17 mouse cellular contexts compared by ENCODE assay signal in the genomic region with DNA sequence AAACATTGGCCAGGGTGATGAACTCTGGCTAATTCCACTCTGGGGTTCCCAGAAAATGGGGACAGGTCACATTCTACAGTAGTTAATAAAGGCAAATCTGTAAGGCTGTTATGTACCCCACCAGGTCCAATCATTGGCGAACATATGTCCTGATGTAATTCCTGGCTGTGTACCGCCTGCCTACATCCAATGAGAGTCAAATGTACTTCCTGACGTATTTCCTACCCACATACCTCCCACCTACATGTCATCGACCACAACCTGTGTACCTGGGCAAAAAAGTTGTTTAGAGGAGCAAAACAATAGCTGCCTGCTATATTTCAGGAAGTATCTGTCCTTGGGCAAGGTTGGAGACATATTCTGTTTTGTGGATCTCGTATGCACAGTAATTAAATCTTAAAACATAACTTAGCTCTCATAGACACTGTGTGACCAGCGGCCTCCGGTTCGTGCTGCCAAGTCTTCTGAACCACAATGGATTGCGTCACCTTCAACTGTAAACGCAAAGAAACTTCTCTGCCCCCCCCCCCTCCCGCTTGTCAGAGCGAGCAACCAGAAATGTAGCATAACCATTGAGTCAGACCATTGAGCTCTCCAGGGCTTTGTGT.
A peak's percentile ranks its signal among the peaks of the same experiment; 100 is the strongest.
DNase-seq lines count a peak whose midpoint lies in the region; ATAC-seq and TF ChIP-seq lines count a peak whose summit lies in the region.
"Had no signal": no experiment of that assay in that cellular context is flagged by ENCODE, and none has a peak within 500 bp of the region (broad histone marks: within the 10 kb centered on the region; RNA-seq: fewer than 3 reads in every experiment).

No protein-coding gene starts in this region.

- DNase-seq in CD4-positive helper T cell, adult 2 months (ENCODE audit: low read depth, low spot score): peak; percentile 50
- peak; percentile 16 for DNase-seq in R1 (ENCODE audit: low read depth, low spot score)
- DNase-seq in liver, postnatal 0 days: peak; percentile 40
- DNase-seq in naive thymus-derived CD4-positive, alpha-beta T cell, adult 2 months (ENCODE audit: low read depth): peak; percentile 66
- DNase-seq in embryo, embryonic 9.5 days (ENCODE audit: extremely low spot score): no peak
- DNase-seq in cerebellum, adult 18-20 months: no peak
- DNase-seq: cerebellum, postnatal 14 days; kidney, adult 18-20 months; liver, embryonic 13.5 days; midbrain, embryonic 14.5 days; thymus, postnatal 14 days had no signal

- peaks cover 4% of the 10 kb centered on the region; the same call in 1 of the 2 replicates for H3K36me3 ChIP-seq in liver, postnatal 0 days (replicated peaks; ENCODE audit: insufficient read depth, low read length)
- no peaks in the 10 kb centered on the region for H3K36me3 ChIP-seq in forebrain, embryonic 15.5 days
- H3K36me3 ChIP-seq: G1E; hindbrain, embryonic 10.5 days; liver, embryonic 13.5 days had no signal

- WGBS in liver, postnatal 0 days (ENCODE audit: insufficient replicate concordance): 47% methylated on average over 12 of the region's 12 CpGs
- 91% methylated on average over 12 of the region's 12 CpGs for WGBS in forebrain, embryonic 15.5 days

- H3K9ac ChIP-seq in liver, postnatal 0 days (replicated peaks): no peak overlapping the region
- no peak overlapping the region for H3K9ac ChIP-seq in forebrain, embryonic 15.5 days (replicated peaks)
- H3K9ac ChIP-seq: embryonic facial prominence, embryonic 15.5 days; forebrain, embryonic 13.5 days; liver, embryonic 13.5 days had no signal

- peaks cover 15% of the 10 kb centered on the region; the same call in 1 of the 2 replicates for H3K4me1 ChIP-seq in liver, postnatal 0 days (ENCODE audit: insufficient read depth)
- peaks cover 11% of the 10 kb centered on the region for H3K4me1 ChIP-seq in forebrain, embryonic 15.5 days
- H3K4me1 ChIP-seq: embryonic facial prominence, embryonic 15.5 days; hindbrain, embryonic 10.5 days; liver, embryonic 13.5 days had no signal

- ATAC-seq in liver, postnatal 0 days: peak; percentile 33
- no peak for ATAC-seq in forebrain, embryonic 15.5 days (replicated peaks)
- ATAC-seq: forebrain, embryonic 13.5 days had no signal

- peak overlapping the region; percentile 82 for H3K27ac ChIP-seq in liver, postnatal 0 days (ENCODE audit: low read depth)
- H3K27ac ChIP-seq in forebrain, embryonic 15.5 days (replicated peaks): no peak overlapping the region
- H3K27ac ChIP-seq: embryonic facial prominence, embryonic 15.5 days; forebrain, embryonic 13.5 days; hindbrain, embryonic 10.5 days; liver, embryonic 13.5 days had no signal

- no peaks in the 10 kb centered on the region for H3K9me3 ChIP-seq in liver, postnatal 0 days (ENCODE audit: low read length)
- no peaks in the 10 kb centered on the region for H3K9me3 ChIP-seq in forebrain, embryonic 15.5 days
- H3K9me3 ChIP-seq: embryonic facial prominence, embryonic 15.5 days; forebrain, embryonic 13.5 days; hindbrain, embryonic 10.5 days; liver, embryonic 13.5 days had no signal

- no peak for TF ChIP-seq CTCF in liver, postnatal 0 days (IDR thresholded peaks at IDR 0.05; ENCODE audit: low read depth)

- H3K27me3 ChIP-seq in liver, postnatal 0 days (ENCODE audit: insufficient read depth, low read length): no peaks in the 10 kb centered on the region
- no peaks in the 10 kb centered on the region for H3K27me3 ChIP-seq in forebrain, embryonic 15.5 days
- H3K27me3 ChIP-seq: embryonic facial prominence, embryonic 15.5 days; forebrain, embryonic 13.5 days; liver, embryonic 13.5 days had no signal

- no peak for TF ChIP-seq EP300 in liver, postnatal 0 days (IDR thresholded peaks at IDR 0.05; ENCODE audit: low read depth)

- no peak overlapping the region for H3K4me2 ChIP-seq in liver, postnatal 0 days (ENCODE audit: low read depth, low read length)
- H3K4me2 ChIP-seq in forebrain, embryonic 15.5 days (replicated peaks): no peak overlapping the region
- H3K4me2 ChIP-seq: embryonic facial prominence, embryonic 15.5 days; forebrain, embryonic 13.5 days; heart, embryonic 11.5 days; liver, embryonic 13.5 days had no signal

- H3K4me3 ChIP-seq in liver, postnatal 0 days (ENCODE audit: low read depth, low read length): no peak overlapping the region
- H3K4me3 ChIP-seq in forebrain, embryonic 15.5 days: no peak overlapping the region
- H3K4me3 ChIP-seq: embryonic facial prominence, embryonic 15.5 days; forebrain, embryonic 13.5 days; hindbrain, embryonic 10.5 days; liver, embryonic 13.5 days had no signal

Comparison
In these comparisons a context has a peak if more than half of its experiments do, and no peak if none do; other contexts are left out.
1. DNase-seq: peak in CD4-positive helper T cell, adult 2 months (single experiment), R1 (single experiment), liver, postnatal 0 days (single experiment) and naive thymus-derived CD4-positive, alpha-beta T cell, adult 2 months (single experiment); none in embryo, embryonic 9.5 days (single experiment) and cerebellum, adult 18-20 months (0 of 2).